Mouse (Mus musculus): Measurements from ENCODE around the gene D1Pas1.

DNA sequence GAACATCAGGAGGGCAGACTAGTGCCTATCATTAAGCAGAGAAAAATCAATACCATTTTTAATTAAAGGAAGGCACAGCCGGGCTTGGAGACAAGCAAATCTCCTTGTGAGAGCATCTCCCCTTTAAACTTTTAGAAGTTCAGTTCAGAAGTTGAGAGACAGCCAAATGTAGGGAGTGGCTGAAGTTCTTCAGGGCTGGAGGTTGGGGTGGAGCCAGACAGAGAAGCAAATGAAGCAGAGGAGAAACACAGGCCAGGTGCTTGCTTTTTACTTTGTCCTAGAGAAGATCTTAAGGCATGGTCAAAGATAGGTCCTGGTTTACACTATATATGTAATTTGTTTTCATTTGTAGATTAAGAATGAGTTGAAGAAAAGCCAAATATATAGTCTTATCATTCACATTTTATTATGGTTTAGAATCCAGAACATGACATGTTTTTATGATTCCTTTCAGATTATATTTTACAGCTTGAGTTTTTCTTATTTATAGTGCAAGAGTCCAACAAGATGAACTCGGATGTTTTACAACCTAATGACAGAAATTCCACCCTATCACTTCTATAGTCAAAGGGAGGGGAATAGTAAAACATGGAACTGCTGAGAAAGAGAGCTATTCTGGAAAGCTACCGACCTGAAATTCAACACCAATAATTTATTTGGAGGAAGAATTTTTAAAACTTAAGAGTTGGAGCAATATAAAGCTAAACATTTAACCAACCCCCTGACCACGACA, 2.9 kb upstream of the D1Pas1 start:
- TF ChIP-seq GATA1 (IDR thresholded peaks at IDR 0.05; ENCODE audit: borderline replicate concordance, low read length), result no peak
- no peak for TF ChIP-seq CTCF (IDR thresholded peaks at IDR 0.05; ENCODE audit: low read depth, low read length)
- no peak for TF ChIP-seq POLR2AphosphoS5 (IDR thresholded peaks at IDR 0.05; ENCODE audit: insufficient replicate concordance, low read depth, low read length)
- no peak for TF ChIP-seq GATA2 (IDR thresholded peaks at IDR 0.05; ENCODE audit: borderline replicate concordance, low read depth, low read length)
- TF ChIP-seq TAL1 (conservative IDR thresholded peaks at IDR 0.05; ENCODE audit: low read depth, low read length), result no peak

Measured in G1E (cell line).